Mouse (Mus musculus) bone marrow macrophage, adult 2 months (primary cell): ENCODE measurements at regions not wholly inside any gene's neighbourhood (a gene's known extent, or its start where the extent isn't known, plus 50 kb on each side); places are given as distances from the start of the nearest gene placed in this dataset.

Experiments
- H3K27ac ChIP-seq: 2 replicates; pipeline ENCODE4 v1.5.1; 2012; ENCODE audit warnings: low read depth, low read length; ENCODE audit not compliant: insufficient read depth
- H3K4me1 ChIP-seq: 2 replicates; pipeline ENCODE4 v1.6.1; 2012; ENCODE audit warnings: low read length; ENCODE audit not compliant: control insufficient read depth, insufficient read depth
- H3K4me3 ChIP-seq: 2 replicates; pipeline ENCODE4 v1.5.1; 2012; ENCODE audit warnings: mild to moderate bottlenecking, low read length, moderate library complexity; ENCODE audit not compliant: insufficient read depth
- CTCF ChIP-seq: IDR thresholded peaks from 2 replicates; pipeline ENCODE4 v1.5.1; 2012; ENCODE audit warnings: low read depth, mild to moderate bottlenecking, low read length, moderate library complexity
- POLR2A ChIP-seq: IDR thresholded peaks from 2 replicates; pipeline ENCODE4 v1.6.1; 2012; ENCODE audit warnings: mild to moderate bottlenecking, low read depth, low read length, borderline replicate concordance

DNA sequence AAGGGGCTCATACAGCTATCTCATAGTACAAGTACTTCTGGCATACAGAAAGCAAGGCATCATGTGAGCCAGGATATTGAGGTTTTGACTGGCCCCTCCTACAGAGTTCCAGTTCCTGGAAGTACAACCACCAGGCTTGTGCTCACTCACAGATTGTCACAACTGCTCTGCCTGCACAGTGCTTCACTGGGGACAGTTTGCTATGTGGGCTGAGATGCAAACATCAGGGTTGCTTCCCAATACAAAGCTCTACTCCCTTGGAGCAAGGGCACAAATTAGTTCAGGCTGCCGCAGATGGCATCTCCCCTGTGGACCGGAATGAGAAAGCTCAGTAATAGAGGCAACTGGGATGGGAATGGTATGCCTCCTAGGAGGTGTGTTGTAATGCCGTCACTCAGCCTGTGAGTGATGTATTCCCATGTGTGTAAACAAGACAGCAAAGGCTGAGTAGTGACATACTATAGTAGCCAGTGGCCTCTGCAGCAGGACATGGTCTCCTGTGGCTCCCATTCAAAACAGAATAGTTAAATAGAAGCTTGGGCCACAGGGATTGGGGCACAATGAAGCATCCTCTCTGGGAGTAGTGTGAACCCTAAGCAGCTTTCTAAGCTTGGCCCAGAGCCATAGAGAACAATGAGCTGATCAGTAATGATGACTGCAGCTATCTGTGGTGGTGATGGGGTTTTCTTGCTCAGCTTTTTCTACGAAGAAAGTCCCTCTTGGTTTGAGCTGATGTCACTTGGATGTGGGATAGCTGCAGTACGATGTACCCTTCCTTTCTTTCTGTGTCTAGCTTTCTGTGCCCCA is 148.8 kb upstream of the Cd180 start:
- H3K4me3 ChIP-seq, result no peak overlapping the region
- H3K4me1 ChIP-seq, result peaks cover 4% of the 10 kb centered on the region; the same call in 1 of the 2 replicates
- H3K27ac ChIP-seq, result no peak overlapping the region
- TF ChIP-seq POLR2A, result no peak
- TF ChIP-seq CTCF, result no peak

DNA sequence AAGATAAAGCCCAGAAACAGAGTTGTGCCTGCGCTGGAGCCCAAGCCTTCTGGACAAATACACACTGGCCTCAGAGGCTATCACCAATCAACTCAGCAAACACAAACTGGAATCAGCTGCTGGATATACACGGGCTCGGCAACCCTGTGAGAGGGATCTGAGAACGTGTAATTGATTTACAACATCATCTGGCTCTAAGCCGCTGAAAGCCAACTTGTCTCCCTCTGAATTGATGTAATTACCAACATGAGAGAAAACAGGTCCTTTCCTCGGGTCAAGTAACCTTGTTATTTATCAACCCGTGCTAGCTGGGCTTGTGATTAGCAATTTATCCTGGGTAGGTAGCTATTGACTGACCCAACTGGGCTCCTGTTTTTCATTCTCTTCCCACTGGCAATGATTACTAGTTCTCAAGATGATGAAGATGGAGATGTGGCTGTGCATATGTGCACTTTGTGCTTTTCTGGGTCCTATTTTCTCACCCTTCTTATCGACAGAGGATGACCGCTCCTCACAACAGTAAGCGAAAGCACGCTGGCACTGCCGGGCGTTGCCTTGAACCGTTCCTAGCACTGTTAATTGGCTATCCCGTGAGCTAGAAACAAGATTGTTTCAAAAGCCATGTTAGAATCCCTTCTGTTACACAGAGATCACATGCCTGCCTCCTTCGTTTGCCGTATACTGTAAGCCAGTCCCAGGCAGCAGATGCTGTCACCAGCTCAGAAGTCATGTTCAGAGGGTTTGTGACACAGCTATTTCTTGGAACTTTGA is 147.3 kb upstream of the Cd180 start:
- TF ChIP-seq CTCF (no peak), POLR2A (no peak)
- no peak overlapping the region for H3K4me3 ChIP-seq
- no peaks in the 10 kb centered on the region for H3K4me1 ChIP-seq
- no peak overlapping the region for H3K27ac ChIP-seq

DNA sequence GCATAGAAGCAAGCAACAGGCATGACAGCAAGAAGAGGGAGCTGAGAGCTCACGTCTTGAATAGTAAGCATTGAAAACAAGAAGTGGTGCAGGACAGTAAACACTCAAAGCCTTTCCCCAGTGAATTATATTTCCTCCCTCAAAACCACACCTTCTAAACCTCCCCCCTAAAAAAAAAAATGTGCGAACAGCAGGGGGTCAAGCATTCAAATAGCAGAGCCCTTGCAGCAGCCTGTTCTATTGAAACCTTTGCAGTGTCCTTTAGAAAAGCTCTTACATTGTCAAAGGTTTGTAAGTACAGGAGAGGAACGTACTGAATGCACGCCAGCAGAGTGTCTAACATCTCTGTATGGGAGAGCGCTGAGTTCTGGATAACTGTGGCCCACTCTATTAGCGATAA is 145.1 kb upstream of the Cd180 start:
- Histone ChIP-seq H3K4me1 (no peaks in the 10 kb centered on the region), H3K27ac (no peak overlapping the region), H3K4me3 (no peak overlapping the region)
- no peak for TF ChIP-seq POLR2A
- TF ChIP-seq CTCF, result no peak

DNA sequence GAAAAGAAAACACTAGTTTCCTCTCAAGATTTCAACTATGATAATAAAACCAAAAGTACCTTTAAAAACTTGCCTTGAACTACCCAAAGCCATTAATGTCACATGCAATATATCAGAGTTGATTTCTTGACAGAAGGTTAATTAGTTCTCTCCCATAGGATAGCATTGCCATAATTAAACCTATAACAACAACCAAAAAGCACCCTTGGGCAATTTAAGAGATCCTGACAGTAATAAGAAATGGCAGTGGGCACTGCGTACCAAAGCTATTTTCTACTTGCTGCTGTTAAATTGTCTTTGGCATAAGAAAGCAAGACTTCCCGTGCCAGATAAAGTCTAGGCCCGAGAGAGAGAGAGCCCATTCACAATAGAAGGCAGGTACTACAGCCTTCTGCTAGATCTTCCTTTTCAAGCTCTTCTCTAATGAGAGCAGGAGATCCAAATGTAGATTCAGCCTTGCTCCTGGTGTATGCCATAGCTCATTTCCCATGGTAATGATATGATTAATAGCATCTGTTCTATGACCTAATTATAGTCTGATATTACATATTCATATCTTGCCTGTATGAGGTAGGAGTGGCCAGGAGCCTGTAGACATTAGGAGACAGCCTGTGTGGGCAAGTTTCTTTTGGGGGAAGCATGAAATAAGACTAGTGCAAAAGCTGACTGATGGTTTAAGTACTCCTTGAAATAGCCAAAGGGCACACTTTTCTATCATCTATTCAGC is 126.3 kb upstream of the Cd180 start:
- TF ChIP-seq CTCF (no peak), POLR2A (no peak)
- peaks cover 3% of the 10 kb centered on the region for H3K4me1 ChIP-seq
- H3K4me3 ChIP-seq, result no peak overlapping the region
- H3K27ac ChIP-seq, result no peak overlapping the region

DNA sequence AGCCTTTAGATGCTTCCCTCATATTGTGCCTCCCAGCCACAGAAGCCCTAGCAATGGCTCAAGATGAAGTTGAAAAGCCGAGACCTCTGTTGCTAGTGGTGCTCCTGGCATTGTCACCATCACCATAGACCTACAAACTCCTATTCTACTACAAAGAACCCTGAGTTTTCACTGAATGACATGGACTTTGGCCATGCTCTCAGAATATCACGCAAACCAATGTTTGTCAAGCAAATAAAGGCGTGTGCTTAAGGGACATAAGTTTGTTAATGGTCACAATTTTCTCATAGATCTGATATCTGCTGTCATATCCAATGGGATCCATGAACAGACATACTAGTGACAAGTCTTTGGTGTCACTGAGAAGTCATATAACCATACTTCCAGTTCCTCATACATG is 123.8 kb upstream of the Cd180 start:
- no peak for TF ChIP-seq POLR2A
- TF ChIP-seq CTCF, result no peak
- Histone ChIP-seq H3K4me3 (no peak overlapping the region), H3K4me1 (peaks cover 11% of the 10 kb centered on the region), H3K27ac (no peak overlapping the region)

DNA sequence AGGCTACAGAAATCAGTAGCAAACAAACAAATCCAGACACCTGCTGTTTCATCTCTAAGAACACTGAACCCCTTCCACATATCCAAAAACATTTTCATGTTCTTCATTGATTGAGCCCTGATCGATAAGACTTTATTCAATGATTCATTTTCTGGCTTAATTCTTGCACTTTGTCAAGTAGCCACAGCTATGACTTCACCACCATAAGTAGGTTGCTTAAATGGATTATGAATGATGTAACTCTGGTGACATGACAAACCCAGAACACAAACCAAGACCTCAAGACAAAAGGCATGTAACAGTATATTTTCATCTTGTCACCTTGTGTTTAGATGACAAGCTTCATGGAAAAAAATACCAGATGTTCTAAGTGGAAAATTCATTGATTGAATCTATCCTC is 123.1 kb upstream of the Cd180 start:
- Histone ChIP-seq H3K4me1 (peaks cover 11% of the 10 kb centered on the region), H3K4me3 (no peak overlapping the region), H3K27ac (no peak overlapping the region)
- TF ChIP-seq POLR2A (no peak), CTCF (no peak)

DNA sequence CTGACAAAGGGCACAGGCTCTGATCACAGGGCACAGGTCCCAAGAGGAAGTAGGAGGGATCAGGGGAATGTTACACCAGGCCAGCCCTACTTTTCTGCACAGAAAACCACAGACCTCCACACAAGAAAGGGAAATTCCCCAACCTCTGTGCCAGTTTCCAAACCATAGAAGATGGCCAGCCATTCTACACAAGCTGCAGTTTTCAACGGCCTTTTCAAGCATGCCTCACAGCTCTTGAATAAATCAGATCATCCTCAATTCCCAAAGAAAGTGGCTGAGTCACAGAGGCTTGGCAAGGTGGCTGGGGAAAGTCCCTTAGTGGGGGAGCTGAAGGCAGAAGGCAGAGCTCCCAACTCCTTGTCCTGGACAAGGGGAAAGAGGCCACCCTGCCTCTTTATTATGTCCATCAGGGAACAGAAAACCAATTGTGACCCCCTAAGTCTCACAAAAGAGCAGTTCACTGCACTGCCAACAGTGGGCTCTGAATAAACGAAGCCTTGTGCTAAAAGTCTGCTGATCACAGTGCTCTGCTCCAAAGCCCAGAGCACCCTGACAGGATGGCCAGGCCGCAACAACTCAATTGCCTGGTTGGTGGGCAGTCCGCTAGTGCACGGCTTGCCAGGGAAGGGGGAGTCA is 120.0 kb upstream of the Cd180 start:
- Histone ChIP-seq H3K4me1 (peaks cover 11% of the 10 kb centered on the region), H3K27ac (peak overlapping the region; percentile 38), H3K4me3 (no peak overlapping the region)
- TF ChIP-seq POLR2A (no peak), CTCF (no peak)

DNA sequence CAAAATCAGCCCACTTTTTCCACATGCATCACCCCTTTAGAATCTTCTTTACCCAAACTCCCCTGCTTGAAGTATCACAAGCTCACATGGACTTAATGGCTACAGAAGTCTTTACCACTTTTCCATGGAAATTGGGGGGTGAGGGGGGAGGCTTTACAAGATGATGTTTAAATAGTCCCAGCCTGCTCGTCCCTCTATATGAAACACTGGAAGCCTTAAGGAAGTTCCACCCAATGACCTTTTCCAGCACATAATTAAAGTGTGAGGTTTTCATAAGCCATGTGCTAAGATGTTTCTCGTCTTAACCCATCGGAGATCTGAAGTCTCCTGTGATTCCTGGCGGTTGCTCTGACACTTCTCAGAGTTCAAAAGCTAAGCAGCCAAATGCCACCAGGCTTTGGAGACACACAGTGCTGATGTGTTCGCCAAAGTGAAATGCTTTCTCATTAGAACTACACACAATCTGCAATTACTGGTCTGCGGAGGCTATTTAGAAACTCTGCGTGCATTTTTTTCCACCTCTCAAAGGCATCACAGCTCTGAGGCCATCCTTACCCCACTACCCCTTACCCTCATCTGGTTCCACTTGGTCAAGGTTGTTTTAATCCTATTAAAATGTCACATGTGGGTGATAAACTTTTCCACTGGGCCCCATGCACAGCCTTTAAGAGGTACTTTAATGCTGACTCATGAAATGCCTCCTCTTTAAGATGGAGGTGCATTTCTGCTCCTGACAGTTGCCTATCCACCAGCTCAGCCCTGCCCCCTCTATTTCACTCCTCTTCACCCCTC is 116.3 kb upstream of the Cd180 start:
- Histone ChIP-seq H3K27ac (no peak overlapping the region), H3K4me3 (no peak overlapping the region), H3K4me1 (peaks cover 14% of the 10 kb centered on the region)
- TF ChIP-seq POLR2A (no peak), CTCF (no peak)

DNA sequence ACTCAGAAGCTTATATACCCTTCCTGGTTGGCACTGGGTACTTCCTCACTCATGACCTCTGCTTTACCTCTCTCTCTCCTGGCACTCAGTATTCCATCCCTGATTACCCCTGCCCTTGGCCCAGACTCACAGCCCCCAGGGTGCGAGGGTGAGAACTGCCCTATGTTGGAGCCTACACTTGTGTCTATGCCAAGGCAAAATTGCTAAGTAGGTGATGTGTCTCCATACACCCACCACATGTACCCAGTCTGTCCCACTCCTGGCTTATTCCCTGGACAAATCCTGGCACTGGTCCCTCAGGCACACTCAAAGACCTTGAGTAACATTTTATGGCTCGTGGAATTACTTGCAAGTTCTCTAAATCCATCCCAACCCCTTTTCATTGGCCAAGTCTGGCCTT is 114.5 kb upstream of the Cd180 start:
- Histone ChIP-seq H3K4me1 (peaks cover 11% of the 10 kb centered on the region), H3K4me3 (no peak overlapping the region), H3K27ac (no peak overlapping the region)
- no peak for TF ChIP-seq CTCF
- TF ChIP-seq POLR2A, result no peak
